Mouse (Mus musculus) G1E (cell line): Measurements from ENCODE around the gene Gls2. TPM values are rescaled to one million over a fixed set of nuclear protein-coding genes. Genes with fewer than 3 reads are reported as not detected.
"Not testable (repeated sequence)": the region's sequence is repeated elsewhere in the genome, so short reads cannot be mapped to it uniquely, and the experiment has no call there.

Source experiments
- ATAC-seq: 2 replicates; pipeline ENCODE4 v1.8.0; 2016; ENCODE audit warnings: mild to moderate bottlenecking; ENCODE audit not compliant: insufficient number of reproducible peaks, poor library complexity, low FRiP score, severe bottlenecking; ENCODE audit errors: extremely low read depth
- DNase-seq: peaks from one replicate; pipeline ENCODE4 v3.0.0; 2012; ENCODE audit warnings: low spot score
- H3K27me3 ChIP-seq: 2 replicates; pipeline ENCODE4 v1.6.1; 2012; ENCODE audit warnings: mild to moderate bottlenecking, low read length, inconsistent platforms; ENCODE audit not compliant: insufficient read depth
- H3K36me3 ChIP-seq: replicated peaks from 2 replicates; pipeline ENCODE3; 2012; ENCODE audit warnings: mild to moderate bottlenecking, inconsistent platforms
- H3K4me1 ChIP-seq: 2 replicates; pipeline ENCODE4 v1.6.1; 2012; ENCODE audit warnings: low read depth, low read length, inconsistent platforms, mixed read lengths; ENCODE audit not compliant: insufficient read depth
- H3K4me3 ChIP-seq: 2 replicates; pipeline ENCODE4 v1.5.1; 2012; ENCODE audit warnings: low read depth, mild to moderate bottlenecking, inconsistent platforms, low read length, moderate library complexity, mixed read lengths
- H3K9me3 ChIP-seq: replicated peaks from 2 replicates; pipeline ENCODE4 v1.6.1; 2012; ENCODE audit warnings: inconsistent platforms
- CTCF ChIP-seq: IDR thresholded peaks from 2 replicates; pipeline ENCODE4 v1.5.1; 2012; ENCODE audit warnings: low read depth, low read length, inconsistent platforms, mixed read lengths
- GATA1 ChIP-seq: IDR thresholded peaks from 2 replicates; pipeline ENCODE4 v1.6.1; 2012; ENCODE audit warnings: borderline replicate concordance, low read length, inconsistent platforms, mixed read lengths
- GATA2 ChIP-seq: IDR thresholded peaks from 2 replicates; pipeline ENCODE4 v1.6.1; 2012; ENCODE audit warnings: low read depth, low read length, inconsistent platforms, borderline replicate concordance
- POLR2AphosphoS5 ChIP-seq: IDR thresholded peaks from 2 replicates; pipeline ENCODE4 v1.6.1; 2012; ENCODE audit warnings: low read depth, low read length, inconsistent platforms; ENCODE audit not compliant: insufficient replicate concordance
- TAL1 ChIP-seq: conservative IDR thresholded peaks from 2 replicates; pipeline ENCODE4 v1.6.1; 2012; ENCODE audit warnings: low read depth, low read length, inconsistent platforms, mixed read lengths
- polyA plus RNA-seq: library from polyadenylated mRNA; stranded (reverse); fragments of >175 nt; gene quantifications from 2 replicates; pipeline ENCODE4 v1.2.3, GENCODE M21; 2012
- total RNA-seq, 2 experiments: library from RNA; stranded (forward) in 1 of 2; stranded (reverse) in 1 of 2; fragments of 200-1000 nt in 1 of 2; fragments of >200 nt in 1 of 2; fragmentation: Nextera tagmentation in 1 of 2; gene quantifications; 2 replicates each; pipeline ENCODE4 v1.2.3; 2014 to 2017

Gls2 gene
- total RNA-seq (2014; fragmentation: Nextera tagmentation) (10.7 and 15.0 TPM in 2 replicates), total RNA-seq (2017) (4.0 and 5.3 TPM in 2 replicates), polyA plus RNA-seq (11.1 and 14.6 TPM in 2 replicates)

DNA sequence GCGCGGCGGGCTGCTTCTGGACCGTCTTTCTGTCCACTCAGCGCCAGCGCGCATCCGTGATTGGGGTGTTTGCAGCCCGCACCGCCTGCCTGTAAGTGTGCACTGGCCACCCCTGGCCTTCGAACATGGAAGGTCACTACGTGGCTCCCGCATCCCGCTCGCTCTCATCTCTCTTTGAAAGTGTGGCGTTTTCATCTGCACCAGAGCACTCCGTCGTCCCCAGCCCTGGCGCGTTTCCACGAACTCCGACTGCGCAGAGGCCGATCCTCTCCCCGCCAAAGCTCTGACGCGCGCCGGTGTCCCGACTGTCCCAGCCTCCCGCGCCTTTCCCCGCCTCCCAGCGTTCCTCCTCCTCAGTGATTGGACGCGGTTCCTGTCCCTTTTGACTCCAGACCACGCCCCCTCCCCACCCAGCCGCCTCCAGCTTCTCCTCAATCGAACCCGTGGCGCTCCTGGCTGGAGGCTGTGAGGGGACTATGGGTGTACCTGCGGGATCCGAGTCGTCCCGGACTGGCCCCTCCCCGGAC lies at the start of gene Gls2:
Gene Gls2 (plus strand): TSS at position 434 of the 527 bp plus-strand sequence.
- Histone ChIP-seq H3K4me3 (peak within 1 kb of the TSS; percentile 91), H3K27me3 (peaks cover 3% of the 10 kb centered on the region; the same call in 1 of the 2 replicates), H3K4me1 (peaks cover 26% of the 10 kb centered on the region), H3K36me3 (peaks cover 5% of the 10 kb centered on the region), H3K9me3 (no peaks in the 10 kb centered on the region)
- DNase-seq (peak; percentile 96), ATAC-seq (peak; percentile 94)
- no peak for TF ChIP-seq CTCF
- TF ChIP-seq GATA1, result no peak
- no peak for TF ChIP-seq TAL1
- TF ChIP-seq GATA2, result no peak
- no peak for TF ChIP-seq POLR2AphosphoS5

- peaks cover 37% of the 10 kb centered on the region for H3K36me3 ChIP-seq
- TF ChIP-seq TAL1 (no peak), GATA2 (no peak), CTCF (no peak), POLR2AphosphoS5 (no peak), GATA1 (no peak)
- no peaks in the 10 kb centered on the region for H3K9me3 ChIP-seq
- no peak overlapping the region for H3K4me3 ChIP-seq
- DNase-seq (no peak), ATAC-seq (no peak)
- no peaks in the 10 kb centered on the region for H3K27me3 ChIP-seq
- H3K4me1 ChIP-seq, result peaks cover 18% of the 10 kb centered on the region
Measured at GRCm38 (mm10) chr10:128144961-128145360, 49.3 kb upstream of the Gls2 start.

DNA sequence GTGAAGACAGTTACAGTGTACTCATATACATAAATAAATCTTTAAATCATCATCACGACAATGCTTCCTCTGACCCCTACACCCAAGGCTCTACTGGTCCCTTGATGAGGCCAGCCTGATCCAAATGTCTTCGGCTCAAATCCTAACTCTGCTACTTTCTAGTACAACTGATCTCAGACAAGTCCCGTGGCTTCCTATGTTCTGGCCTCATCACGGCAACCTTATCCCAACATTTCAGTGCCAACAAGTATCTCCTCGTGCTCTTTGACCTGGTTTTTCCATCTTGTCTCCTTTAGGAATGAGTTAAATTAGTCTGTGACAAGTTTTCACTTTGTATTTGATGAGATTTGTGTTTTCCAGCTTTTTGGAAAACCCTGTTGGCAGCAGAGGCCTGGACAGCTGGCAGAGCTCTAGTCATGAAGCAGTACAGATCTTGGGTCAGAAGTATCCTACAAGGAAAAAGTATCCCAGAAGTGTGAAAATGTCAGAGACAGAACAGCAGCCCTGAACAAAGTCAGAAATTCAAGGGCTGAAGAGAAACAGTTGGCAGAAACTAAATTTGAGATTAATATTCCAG lies 45.4 kb upstream of the Gls2 start:
- Histone ChIP-seq H3K4me3 (peak overlapping the region; percentile 66; the same call in 1 of the 2 replicates), H3K36me3 (peaks cover 25% of the 10 kb centered on the region), H3K27me3 (no peaks in the 10 kb centered on the region), H3K4me1 (peaks cover 20% of the 10 kb centered on the region), H3K9me3 (no peaks in the 10 kb centered on the region)
- no peak for DNase-seq
- ATAC-seq, result no peak
- TF ChIP-seq TAL1 (no peak), POLR2AphosphoS5 (no peak), CTCF (no peak), GATA2 (no peak), GATA1 (no peak)

- no peaks in the 10 kb centered on the region for H3K27me3 ChIP-seq
- ATAC-seq, result peak; percentile 97
- peak; percentile 84 for DNase-seq
- no peaks in the 10 kb centered on the region for H3K9me3 ChIP-seq
- peaks cover 20% of the 10 kb centered on the region for H3K4me1 ChIP-seq
- H3K4me3 ChIP-seq, result peak overlapping the region; percentile 66
- peaks cover 24% of the 10 kb centered on the region for H3K36me3 ChIP-seq
- no peak for TF ChIP-seq GATA2
- TF ChIP-seq POLR2AphosphoS5, result no peak
- no peak for TF ChIP-seq GATA1
- no peak for TF ChIP-seq CTCF
Measured at GRCm38 (mm10) chr10:128149592-128149991, 44.7 kb upstream of the Gls2 start.

DNA sequence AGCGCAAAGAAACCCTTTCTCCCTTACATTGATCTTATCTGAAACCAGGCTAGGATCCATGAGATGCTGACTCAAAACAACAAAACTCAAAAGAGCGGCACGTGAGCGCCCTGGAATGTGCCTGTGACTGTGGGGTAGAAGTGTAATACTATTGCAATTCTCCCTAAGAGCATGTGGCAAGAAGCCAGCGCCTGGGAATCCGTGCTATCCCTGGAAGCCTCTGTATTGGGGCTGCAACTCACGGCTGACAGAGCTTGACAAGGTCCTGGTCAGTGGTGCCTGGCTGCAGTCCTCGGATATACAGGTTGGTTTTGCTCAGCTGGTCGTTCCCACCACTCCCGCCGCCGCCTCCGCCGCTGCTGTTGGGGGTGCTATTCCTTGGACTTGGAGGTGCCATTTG lies 43.3 kb upstream of the Gls2 start:
- peaks cover 12% of the 10 kb centered on the region for H3K36me3 ChIP-seq
- ATAC-seq (no peak), DNase-seq (no peak)
- TF ChIP-seq POLR2AphosphoS5 (no peak), CTCF (no peak), TAL1 (no peak), GATA2 (no peak), GATA1 (no peak)
- no peaks in the 10 kb centered on the region for H3K27me3 ChIP-seq
- peaks cover 15% of the 10 kb centered on the region for H3K4me1 ChIP-seq
- no peaks in the 10 kb centered on the region for H3K9me3 ChIP-seq
- H3K4me3 ChIP-seq, result no peak overlapping the region

GRCm38 (mm10) chr10:128153978-128154377 lies 40.3 kb upstream of the Gls2 start:
- no peaks in the 10 kb centered on the region for H3K27me3 ChIP-seq
- peaks cover 12% of the 10 kb centered on the region for H3K4me1 ChIP-seq
- H3K9me3 ChIP-seq, result no peaks in the 10 kb centered on the region
- H3K36me3 ChIP-seq, result peaks cover 8% of the 10 kb centered on the region
- ATAC-seq (no peak), DNase-seq (no peak)
- TF ChIP-seq CTCF (no peak), POLR2AphosphoS5 (no peak), GATA1 (no peak), GATA2 (no peak), TAL1 (no peak)
- no peak overlapping the region for H3K4me3 ChIP-seq

- not testable (repeated sequence) for H3K4me3 ChIP-seq, H3K36me3 ChIP-seq, H3K4me1 ChIP-seq, ATAC-seq, H3K9me3 ChIP-seq, H3K27me3 ChIP-seq, DNase-seq
Measured at GRCm38 (mm10) chr10:128165726-128166125, 28.5 kb upstream of the Gls2 start.
